ENCODE assay signal across 10 mouse cellular contexts in genomic region chr1:182052973-182053372, GRCm38 (mm10). TPM values are rescaled to one million over a fixed set of nuclear protein-coding genes. Genes with fewer than 3 reads are reported as not detected.
DNase-seq lines count a peak whose midpoint lies in the region; ATAC-seq and TF ChIP-seq lines count a peak whose summit lies in the region.
"Had no signal": no experiment of that assay in that cellular context is flagged by ENCODE, and none has a peak within 500 bp of the region (broad histone marks: within the 10 kb centered on the region; RNA-seq: fewer than 3 reads in every experiment).

No protein-coding gene starts in this region.

- H3K4me2 ChIP-seq in liver, postnatal 0 days (ENCODE audit: low read depth, low read length), result no peak overlapping the region
- H3K4me2 ChIP-seq in embryonic facial prominence, embryonic 14.5 days (ENCODE audit: low read depth, low read length), result no peak overlapping the region; the same call in 1 of the 2 replicates
- H3K4me2 ChIP-seq in myocyte (ENCODE audit: low read depth), result peak overlapping the region; percentile 25
- H3K4me2 ChIP-seq: liver, embryonic 13.5 days had no signal

- no peaks in the 10 kb centered on the region for H3K79me2 ChIP-seq in myocyte (ENCODE audit: control insufficient read depth, insufficient read depth)

- H3K4me3 ChIP-seq in liver, postnatal 0 days (ENCODE audit: low read depth, low read length), result no peak overlapping the region
- H3K4me3 ChIP-seq in embryonic facial prominence, embryonic 14.5 days (ENCODE audit: low read depth, low read length), result no peak overlapping the region
- H3K4me3 ChIP-seq in myocyte, result no peak overlapping the region
- H3K4me3 ChIP-seq in cerebellum, adult 2 months (replicated peaks; ENCODE audit: insufficient read depth, low read depth, low read length), result no peak overlapping the region
- H3K4me3 ChIP-seq: liver, embryonic 13.5 days had no signal

- no peaks in the 10 kb centered on the region for H3K9me3 ChIP-seq in liver, postnatal 0 days (ENCODE audit: low read length)
- H3K9me3 ChIP-seq in embryonic facial prominence, embryonic 14.5 days (ENCODE audit: control insufficient read depth, low read length), result no peaks in the 10 kb centered on the region
- H3K9me3 ChIP-seq: liver, embryonic 13.5 days had no signal

- peak; percentile 12 for DNase-seq in liver
- no peak for DNase-seq in liver, postnatal 0 days
- DNase-seq in embryo, embryonic 11 days, result peak; percentile 62
- peak; percentile 87 for DNase-seq in embryonic facial prominence, embryonic 14.5 days (ENCODE audit: low spot score)
- DNase-seq in cerebellum, adult 2 months, result no peak
- DNase-seq in layer of hippocampus, adult 9-10 months (ENCODE audit: low spot score), result no peak
- DNase-seq: adrenal gland, postnatal 36 days; cerebellum, postnatal 25 days; liver, embryonic 13.5 days had no signal

- TF ChIP-seq CTCF in liver, postnatal 0 days (IDR thresholded peaks at IDR 0.05; ENCODE audit: low read depth), result no peak
- TF ChIP-seq CTCF in cerebellum, adult 2 months (IDR thresholded peaks at IDR 0.05; ENCODE audit: borderline replicate concordance, insufficient read depth, low read depth, low read length), result no peak

- no peak overlapping the region for H3K9ac ChIP-seq in liver, postnatal 0 days (replicated peaks)
- no peak overlapping the region for H3K9ac ChIP-seq in embryonic facial prominence, embryonic 14.5 days (ENCODE audit: low read depth, low read length)
- H3K9ac ChIP-seq: liver, embryonic 13.5 days had no signal

- no peak overlapping the region for H3K27ac ChIP-seq in liver, postnatal 0 days (ENCODE audit: low read depth)
- H3K27ac ChIP-seq in embryonic facial prominence, embryonic 14.5 days (replicated peaks; ENCODE audit: low read depth, low read length), result peak overlapping the region; percentile 64
- no peak overlapping the region for H3K27ac ChIP-seq in cerebellum, adult 2 months (ENCODE audit: insufficient read depth, low read length)
- H3K27ac ChIP-seq: liver, embryonic 13.5 days had no signal

- whole genome bisulfite sequencing in liver, postnatal 0 days (ENCODE audit: insufficient replicate concordance), result 67% methylated on average over 10 of the region's 10 CpGs
- WGBS in embryonic facial prominence, embryonic 14.5 days, result 22% methylated on average over 10 of the region's 10 CpGs
- whole genome bisulfite sequencing in cerebellum, adult 2 months, result 59% methylated on average over 10 of the region's 10 CpGs

- H3ac ChIP-seq in myocyte (ENCODE audit: control insufficient read depth, insufficient read length), result no peak overlapping the region

- TF ChIP-seq POLR2A in myocyte (IDR thresholded peaks at IDR 0.05; ENCODE audit: insufficient read length, low read depth), result no peak
- TF ChIP-seq POLR2A in cerebellum, adult 2 months (IDR thresholded peaks at IDR 0.05; ENCODE audit: borderline replicate concordance, insufficient read depth, low read length), result no peak

- no peak for ATAC-seq in liver, postnatal 0 days
- ATAC-seq in embryonic facial prominence, embryonic 14.5 days (ENCODE audit: low read depth), result peak; percentile 64

- H3K4me1 ChIP-seq in liver, postnatal 0 days (ENCODE audit: insufficient read depth), result no peaks in the 10 kb centered on the region
- peaks cover 20% of the 10 kb centered on the region for H3K4me1 ChIP-seq in embryonic facial prominence, embryonic 14.5 days (ENCODE audit: control insufficient read depth, insufficient read depth, low read length)
- H3K4me1 ChIP-seq in cerebellum, adult 2 months (ENCODE audit: control insufficient read depth, insufficient read depth, low read length), result no peaks in the 10 kb centered on the region
- H3K4me1 ChIP-seq: liver, embryonic 13.5 days had no signal

- TF ChIP-seq EP300 in liver, postnatal 0 days (IDR thresholded peaks at IDR 0.05; ENCODE audit: low read depth), result no peak

- H3K36me3 ChIP-seq in liver, postnatal 0 days (replicated peaks; ENCODE audit: insufficient read depth, low read length), result no peaks in the 10 kb centered on the region
- H3K36me3 ChIP-seq in embryonic facial prominence, embryonic 14.5 days (ENCODE audit: control insufficient read depth, insufficient read depth, low read length), result no peaks in the 10 kb centered on the region
- no peaks in the 10 kb centered on the region for H3K36me3 ChIP-seq in myocyte (ENCODE audit: control insufficient read depth, insufficient read depth)
- H3K36me3 ChIP-seq: liver, embryonic 13.5 days had no signal

- no peaks in the 10 kb centered on the region for H3K27me3 ChIP-seq in liver, postnatal 0 days (ENCODE audit: insufficient read depth, low read length)
- no peaks in the 10 kb centered on the region for H3K27me3 ChIP-seq in embryonic facial prominence, embryonic 14.5 days (replicated peaks; ENCODE audit: control insufficient read depth, insufficient read depth, low read length)
- H3K27me3 ChIP-seq in myocyte (ENCODE audit: control insufficient read depth, insufficient read depth, insufficient read length), result no peaks in the 10 kb centered on the region
- H3K27me3 ChIP-seq in cerebellum, adult 2 months (ENCODE audit: control insufficient read depth, insufficient read depth, low read length), result no peaks in the 10 kb centered on the region
- H3K27me3 ChIP-seq: liver, embryonic 13.5 days had no signal

TF ChIP-seq in myocyte, 11 proteins besides CTCF, POLR2A, EP300 and RAD21:
- peak in 2 of 3 experiments; percentile 85 to 92 for TF ChIP-seq MYOD1 (IDR thresholded peaks at IDR 0.05; ENCODE audit: control insufficient read depth in 1 of 3, insufficient read length in 2 of 3, low read depth in 2 of 3)
- no peak for TF ChIP-seq POLR2AphosphoS2 (IDR thresholded peaks at IDR 0.05; ENCODE audit: insufficient read length, low read depth)
- TF ChIP-seq TCF12 (IDR thresholded peaks at IDR 0.05; ENCODE audit: insufficient read depth, poor library complexity, severe bottlenecking), result peak; percentile 52
- TF ChIP-seq REST (IDR thresholded peaks at IDR 0.05; ENCODE audit: insufficient read depth, insufficient read length), result no peak
- peak in 2 of 3 experiments; percentile 89 to 94 for TF ChIP-seq MYOG (IDR thresholded peaks at IDR 0.05; ENCODE audit: control insufficient read depth in 1 of 3, insufficient read depth in 1 of 3, insufficient read length in 2 of 3, low read depth in 2 of 3)
- no peak for TF ChIP-seq MAX (IDR thresholded peaks at IDR 0.05; ENCODE audit: low read depth)
- no peak for TF ChIP-seq E2F4 (IDR thresholded peaks at IDR 0.05; ENCODE audit: insufficient read depth)
- TF ChIP-seq USF1 (IDR thresholded peaks at IDR 0.05; ENCODE audit: low read depth), result no peak
- TF ChIP-seq SRF (IDR thresholded peaks at IDR 0.05; ENCODE audit: control insufficient read depth, insufficient read length, low read depth), result no peak
- TF ChIP-seq CEBPB (IDR thresholded peaks at IDR 0.05; ENCODE audit: insufficient read depth, poor library complexity, severe bottlenecking), result 0 out of 2 replicates have a peak, but pooled peaks have one; percentile 4
- peak; percentile 40 for TF ChIP-seq TCF3 (IDR thresholded peaks at IDR 0.05; ENCODE audit: insufficient read length, low read depth)

RNA-seq across cellular contexts. Expression of gene Enah, which starts 33.2 kb away (rescaled TPM):
- polyA plus RNA-seq in liver, postnatal 0 days (2015; fragmentation: Nextera tagmentation; extraction: Ambion mirVana), result 0.36 and 0.41 TPM in 2 replicates
- polyA plus RNA-seq in embryonic facial prominence, embryonic 14.5 days (2014; fragmentation: Nextera tagmentation; extraction: Ambion mirVana), result 23.7 and 27.6 TPM in 2 replicates
- polyA plus RNA-seq in myocyte (2012; fragmentation: generic; extraction: Trizol), result 72.9 TPM
- 48.5 and 53.6 TPM in 2 replicates for polyA plus RNA-seq in cerebellum, adult 2 months (2012; rRNA removed)

Comparison
In these comparisons a context has a peak if more than half of its experiments do, and no peak if none do; other contexts are left out.
1. DNase-seq: peak in liver (single experiment), embryo, embryonic 11 days (single experiment) and embryonic facial prominence, embryonic 14.5 days (single experiment); none in liver, postnatal 0 days (single experiment), cerebellum, adult 2 months (0 of 2) and layer of hippocampus, adult 9-10 months (single experiment).
2. RNA of gene Enah, which starts 33.2 kb away (polyA plus RNA-seq): 72.9 TPM in myocyte (single experiment), 48.5 to 53.6 TPM in cerebellum, adult 2 months and 23.7 to 27.6 TPM in embryonic facial prominence, embryonic 14.5 days; 0.36 to 0.41 TPM in liver, postnatal 0 days; every median in the first group is over 10 times any median in the second.